9 mouse cellular contexts compared by ENCODE assay signal in the genomic region with DNA sequence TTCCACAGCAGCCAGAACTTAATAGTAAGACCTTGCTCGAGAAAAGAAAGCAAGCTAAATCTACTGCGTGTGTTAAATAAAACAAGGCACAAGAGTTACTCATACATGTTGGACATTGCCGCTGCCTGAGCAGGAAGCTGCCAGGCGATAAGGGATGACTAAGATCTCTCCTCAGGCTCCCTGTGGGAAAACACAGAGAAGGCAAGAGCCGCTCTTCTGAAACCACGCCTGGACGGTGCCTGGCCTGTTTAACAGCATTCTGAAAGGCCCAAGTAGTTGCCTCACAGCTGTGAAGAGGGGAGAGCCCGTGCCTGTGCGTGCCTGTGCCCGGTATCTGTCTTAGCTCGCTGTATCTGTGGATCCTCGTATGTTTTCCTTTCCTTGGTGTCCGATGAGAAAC. TPM values are rescaled to one million over a fixed set of nuclear protein-coding genes. Genes with fewer than 3 reads are reported as not detected.
DNase-seq lines count a peak whose midpoint lies in the region; ATAC-seq and TF ChIP-seq lines count a peak whose summit lies in the region.
"Had no signal": no experiment of that assay in that cellular context is flagged by ENCODE, and none has a peak within 500 bp of the region (broad histone marks: within the 10 kb centered on the region; RNA-seq: fewer than 3 reads in every experiment).

No protein-coding gene starts in this region.

- no peaks in the 10 kb centered on the region for H3K27me3 ChIP-seq in kidney, embryonic 16.5 days (ENCODE audit: insufficient read depth, low read length)
- H3K27me3 ChIP-seq in heart, postnatal 0 days (ENCODE audit: control insufficient read depth, insufficient read depth, low read length): no peaks in the 10 kb centered on the region

- no peaks in the 10 kb centered on the region; the same call in 1 of the 2 replicates for H3K9me3 ChIP-seq in kidney, embryonic 16.5 days (ENCODE audit: low read length)
- no peaks in the 10 kb centered on the region for H3K9me3 ChIP-seq in heart, postnatal 0 days (replicated peaks; ENCODE audit: control insufficient read depth, low read length)

- no peak overlapping the region for H3K9ac ChIP-seq in kidney, embryonic 16.5 days (replicated peaks; ENCODE audit: low read length)
- no peak overlapping the region for H3K9ac ChIP-seq in heart, postnatal 0 days (replicated peaks; ENCODE audit: low read depth, low read length)

- no peak overlapping the region for H3K4me2 ChIP-seq in kidney, embryonic 16.5 days (replicated peaks; ENCODE audit: low read depth, low read length)
- peak overlapping the region; percentile 32 for H3K4me2 ChIP-seq in heart, postnatal 0 days (ENCODE audit: low read depth, low read length)

- ATAC-seq in kidney, embryonic 16.5 days (ENCODE audit: low FRiP score, low TSS enrichment): 0 out of 2 replicates have a peak, but pooled peaks have one; percentile 57
- peak; percentile 60 for ATAC-seq in heart, postnatal 0 days (ENCODE audit: insufficient read depth, low read depth)
- ATAC-seq in megakaryocyte-erythroid progenitor cell, adult 5-6 weeks (replicated peaks; ENCODE audit: low FRiP score, low TSS enrichment, poor library complexity, severe bottlenecking): peak; percentile 58
- no peak for ATAC-seq in erythroid progenitor cell, adult 5-6 weeks (replicated peaks; ENCODE audit: low FRiP score, poor library complexity, severe bottlenecking)

- no peak for TF ChIP-seq CTCF in heart, postnatal 0 days (IDR thresholded peaks at IDR 0.05; ENCODE audit: low read depth)

- no peaks in the 10 kb centered on the region for H3K36me3 ChIP-seq in kidney, embryonic 16.5 days (ENCODE audit: insufficient read depth, low read length)
- H3K36me3 ChIP-seq in heart, postnatal 0 days (replicated peaks; ENCODE audit: control insufficient read depth, insufficient read depth, low read length): no peaks in the 10 kb centered on the region

- no peak for DNase-seq in kidney, postnatal 10 days
- DNase-seq in adrenal gland, postnatal 25 days: peak; percentile 48
- DNase-seq in heart, postnatal 0 days (ENCODE audit: low spot score): peak; percentile 56
- DNase-seq in retina, embryonic 14.5 days (ENCODE audit: low spot score): no peak
- DNase-seq in layer of hippocampus, postnatal 14 days (ENCODE audit: low spot score in 2 of 2): no peak
- DNase-seq: layer of hippocampus, postnatal 36 days had no signal

- H3K4me1 ChIP-seq in kidney, embryonic 16.5 days (ENCODE audit: insufficient read depth, low read length): peaks cover 7% of the 10 kb centered on the region; the same call in 1 of the 2 replicates
- peaks cover 15% of the 10 kb centered on the region for H3K4me1 ChIP-seq in heart, postnatal 0 days (ENCODE audit: control insufficient read depth, insufficient read depth)

- H3K27ac ChIP-seq in kidney, embryonic 16.5 days (ENCODE audit: low read length): no peak overlapping the region
- peak overlapping the region; percentile 56 for H3K27ac ChIP-seq in heart, postnatal 0 days (ENCODE audit: low read depth)

- no peak overlapping the region for H3K4me3 ChIP-seq in kidney, embryonic 16.5 days (ENCODE audit: low read length)
- H3K4me3 ChIP-seq in heart, postnatal 0 days (ENCODE audit: low read depth, low read length): no peak overlapping the region

- 60% methylated on average over 13 of the region's 13 CpGs for WGBS in kidney, embryonic 16.5 days
- WGBS in heart, postnatal 0 days: 24% methylated on average over 13 of the region's 13 CpGs

- no peak for TF ChIP-seq EP300 in heart, postnatal 0 days (IDR thresholded peaks at IDR 0.05; ENCODE audit: low read depth)

RNA-seq across cellular contexts. Expression of a gene that starts 17.2 kb away (rescaled TPM):
- 178 and 186 TPM in 2 replicates for polyA plus RNA-seq in kidney, embryonic 16.5 days (2015; fragmentation: Nextera tagmentation; extraction: Ambion mirVana)
- total RNA-seq in adrenal gland, postnatal 25 days (2021): 192 and 215 TPM in 2 replicates
- 46.4 and 52.6 TPM in 2 replicates for total RNA-seq in heart, postnatal 0 days (2014; rRNA removed; ENCODE audit: low replicate concordance)
- polyA plus RNA-seq in heart, postnatal 0 days (2015; fragmentation: Nextera tagmentation; extraction: Ambion mirVana): 107 and 109 TPM in 2 replicates
- total RNA-seq in megakaryocyte-erythroid progenitor cell, adult 5-6 weeks (2014; fragmentation: Nextera tagmentation): 97.9 and 117 TPM in 2 replicates
- total RNA-seq in megakaryocyte-erythroid progenitor cell, adult 5-6 weeks (2017): 84.7 and 100 TPM in 2 replicates
- 112 and 124 TPM in 2 replicates for total RNA-seq in erythroid progenitor cell, adult 5-6 weeks (2015; ENCODE audit: low replicate concordance)
- 74.0 and 75.0 TPM in 2 replicates for total RNA-seq in erythroid progenitor cell, adult 5-6 weeks (2017; ENCODE audit: low replicate concordance)
- 10 to 100 TPM; 85.4 to 85.6 TPM for total RNA-seq in layer of hippocampus, postnatal 14 days (2021)

Comparison
In these comparisons a context has a peak if more than half of its experiments do, and no peak if none do; other contexts are left out.
1. DNase-seq: peak in adrenal gland, postnatal 25 days (single experiment) and heart, postnatal 0 days (single experiment); none in kidney, postnatal 10 days (single experiment), retina, embryonic 14.5 days (single experiment) and layer of hippocampus, postnatal 14 days (0 of 2).